Mouse (Mus musculus): ENCODE results near the gene Abl2. TPM values are rescaled to one million over a fixed set of nuclear protein-coding genes. Genes with fewer than 3 reads are reported as not detected.
A peak's percentile ranks its signal among the peaks of the same experiment; 100 is the strongest.

Gene Abl2
- total RNA-seq, 2 experiments from 2014 or later: 1.3 to 5.4 TPM

- ATAC-seq (replicated peaks; ENCODE audit: low FRiP score, poor library complexity, severe bottlenecking): no peak
Observed at GRCm38 (mm10) chr1:156572952-156573351, 14.4 kb downstream of the Abl2 start.

GRCm38 (mm10) chr1:156581149-156581548, 22.6 kb downstream of the Abl2 start:
- ATAC-seq (replicated peaks; ENCODE audit: low FRiP score, poor library complexity, severe bottlenecking): no peak

DNA sequence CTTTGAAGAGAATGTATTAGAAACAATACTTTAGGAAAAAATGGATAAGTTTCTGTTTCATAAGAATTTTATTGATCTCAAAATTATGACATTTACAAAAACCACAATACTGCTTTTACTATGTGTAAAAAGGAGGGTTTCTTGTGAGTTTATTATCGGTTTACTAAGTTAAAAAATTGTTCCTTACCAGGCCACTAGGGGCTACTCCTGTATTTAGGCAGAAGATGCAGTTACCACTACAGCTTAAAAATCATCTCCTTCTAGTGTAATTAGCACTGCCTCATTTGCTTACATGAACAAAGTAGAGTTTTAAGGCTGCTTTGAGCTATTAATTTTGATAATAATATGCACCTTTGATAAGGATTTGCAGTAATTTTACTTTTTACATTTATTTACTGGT, 25.6 kb downstream of the Abl2 start:
- ATAC-seq (replicated peaks; ENCODE audit: low FRiP score, poor library complexity, severe bottlenecking): no peak

GRCm38 (mm10) chr1:156585512-156585911, 26.9 kb downstream of the Abl2 start:
- ATAC-seq (replicated peaks; ENCODE audit: low FRiP score, poor library complexity, severe bottlenecking): no peak

GRCm38 (mm10) chr1:156589811-156590305, 31.3 kb downstream of the Abl2 start:
- ATAC-seq (replicated peaks; ENCODE audit: low FRiP score, poor library complexity, severe bottlenecking): no peak

DNA sequence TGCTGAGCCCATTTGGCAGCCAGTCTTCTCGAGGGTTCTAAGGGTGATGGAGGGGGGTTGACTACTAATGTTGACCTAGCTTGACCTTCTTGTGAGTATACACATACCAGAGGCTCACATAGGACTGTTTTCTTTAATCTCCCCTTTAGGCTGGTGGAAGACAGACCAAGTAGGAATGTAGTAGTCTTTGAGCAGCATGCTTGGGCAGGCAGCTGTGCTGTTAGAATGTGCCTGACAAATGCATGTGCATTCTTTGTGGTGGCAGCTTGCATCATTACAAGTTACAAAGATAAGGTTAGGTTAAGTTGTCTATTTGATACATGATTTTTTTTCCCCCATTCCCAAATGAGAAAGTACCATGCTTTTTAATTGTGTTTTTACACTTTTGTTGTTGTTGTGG, 31.8 kb downstream of the Abl2 start:
- ATAC-seq (replicated peaks; ENCODE audit: low FRiP score, poor library complexity, severe bottlenecking): no peak

- no peak for ATAC-seq (replicated peaks; ENCODE audit: low FRiP score, poor library complexity, severe bottlenecking)
Observed at GRCm38 (mm10) chr1:156593267-156593666, 34.7 kb downstream of the Abl2 start.

- no peak for ATAC-seq (replicated peaks; ENCODE audit: low FRiP score, poor library complexity, severe bottlenecking)
Observed at GRCm38 (mm10) chr1:156597089-156597488, 38.5 kb downstream of the Abl2 start.

- ATAC-seq (replicated peaks; ENCODE audit: low FRiP score, poor library complexity, severe bottlenecking): no peak
Observed at GRCm38 (mm10) chr1:156602545-156602944, 44.0 kb downstream of the Abl2 start.

DNA sequence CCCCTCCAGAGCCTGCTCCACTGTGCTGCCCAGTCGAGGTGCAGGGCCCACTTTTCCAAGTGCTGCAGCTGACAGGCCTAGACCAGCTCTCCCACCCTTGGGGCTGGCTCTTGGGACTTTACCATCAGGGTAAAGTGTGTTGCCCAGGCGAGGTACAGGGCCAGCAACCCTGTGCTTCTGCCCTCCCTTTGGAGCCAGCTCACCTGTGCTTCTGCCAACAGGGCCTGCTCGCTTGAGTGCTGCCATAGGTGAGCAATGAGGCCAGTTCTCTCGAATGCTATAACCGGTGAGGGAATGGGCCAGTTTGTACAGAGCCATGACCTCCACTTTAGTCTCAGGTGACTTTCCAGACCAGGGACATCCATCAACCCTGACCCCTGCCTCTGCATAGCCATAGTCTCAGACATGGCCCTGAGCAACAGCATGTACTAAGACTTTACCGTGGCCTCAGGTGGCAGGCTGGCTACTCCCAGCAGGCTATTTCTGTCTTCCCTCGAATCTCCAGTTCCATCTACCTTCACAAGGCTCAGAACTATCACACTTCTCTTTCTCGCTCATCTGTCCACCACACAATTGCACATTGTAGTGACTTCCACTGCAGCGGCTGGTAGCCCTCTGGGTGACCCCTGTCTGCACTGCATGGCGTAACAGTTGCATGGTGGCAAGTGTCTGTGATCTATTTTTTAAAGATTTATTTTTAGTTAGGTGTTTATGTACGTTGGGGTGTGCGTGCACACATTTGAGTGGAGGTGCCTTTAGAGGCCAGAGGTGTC, 46.7 kb downstream of the Abl2 start:
- no peak for ATAC-seq (replicated peaks; ENCODE audit: low FRiP score, poor library complexity, severe bottlenecking)

- no peak for ATAC-seq (replicated peaks; ENCODE audit: low FRiP score, poor library complexity, severe bottlenecking)
Observed at GRCm38 (mm10) chr1:156605940-156606339, 47.4 kb downstream of the Abl2 start.

GRCm38 (mm10) chr1:156608496-156608895, 49.9 kb downstream of the Abl2 start:
- no peak for ATAC-seq (replicated peaks; ENCODE audit: low FRiP score, poor library complexity, severe bottlenecking)

- no peak for ATAC-seq (replicated peaks; ENCODE audit: low FRiP score, poor library complexity, severe bottlenecking)
Observed at GRCm38 (mm10) chr1:156610257-156610656, 51.7 kb downstream of the Abl2 start.

- no peak for ATAC-seq (replicated peaks; ENCODE audit: low FRiP score, poor library complexity, severe bottlenecking)
Observed at GRCm38 (mm10) chr1:156613855-156614530, 55.4 kb downstream of the Abl2 start.

- ATAC-seq (replicated peaks; ENCODE audit: low FRiP score, poor library complexity, severe bottlenecking): no peak
Observed at GRCm38 (mm10) chr1:156614710-156615109, 56.1 kb downstream of the Abl2 start.

DNA sequence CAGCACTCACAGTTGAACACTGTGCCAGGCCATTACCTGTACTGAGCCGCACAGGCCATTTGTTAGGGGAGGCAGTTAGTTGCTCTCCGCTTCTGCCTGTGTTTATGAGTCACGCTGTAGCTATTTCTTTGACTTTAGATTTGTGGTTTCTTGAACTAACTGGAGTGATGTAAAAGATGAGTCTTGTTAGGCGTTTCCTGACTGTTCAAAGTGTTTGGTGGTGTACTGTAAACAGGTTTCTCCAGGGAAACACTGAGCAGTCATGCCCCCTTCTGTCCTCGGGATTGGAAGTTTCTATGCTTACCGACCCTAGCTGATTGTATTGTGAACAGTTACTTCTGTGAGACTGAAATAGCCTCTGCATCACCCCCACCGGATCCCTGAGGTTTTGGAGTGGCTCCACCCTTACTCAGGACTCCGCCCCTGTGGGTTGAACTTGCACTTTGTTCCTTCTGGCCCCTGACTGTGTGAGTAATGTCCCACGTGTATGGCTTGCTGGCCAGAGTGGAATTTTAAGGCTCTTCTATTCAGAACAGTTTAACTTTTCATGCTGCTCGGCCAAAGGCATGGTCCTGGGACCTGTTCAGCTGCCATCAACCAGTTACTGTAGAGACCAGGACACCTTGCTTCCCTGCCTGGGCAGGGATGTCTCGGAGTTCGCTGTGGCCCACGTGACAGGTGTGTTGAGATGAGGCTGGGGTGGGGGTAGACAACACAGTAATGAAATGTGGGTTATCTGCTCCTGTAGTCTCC, 57.0 kb downstream of the Abl2 start:
- peak; percentile 84 for ATAC-seq (replicated peaks; ENCODE audit: low FRiP score, poor library complexity, severe bottlenecking)

- ATAC-seq (replicated peaks; ENCODE audit: low FRiP score, poor library complexity, severe bottlenecking): 0 out of 2 replicates have a peak, but pooled peaks have one; percentile 45
Observed at GRCm38 (mm10) chr1:156616989-156617598, 58.5 kb downstream of the Abl2 start.

- ATAC-seq (replicated peaks; ENCODE audit: low FRiP score, poor library complexity, severe bottlenecking): no peak
Observed at GRCm38 (mm10) chr1:156617811-156618210, 59.2 kb downstream of the Abl2 start.

DNA sequence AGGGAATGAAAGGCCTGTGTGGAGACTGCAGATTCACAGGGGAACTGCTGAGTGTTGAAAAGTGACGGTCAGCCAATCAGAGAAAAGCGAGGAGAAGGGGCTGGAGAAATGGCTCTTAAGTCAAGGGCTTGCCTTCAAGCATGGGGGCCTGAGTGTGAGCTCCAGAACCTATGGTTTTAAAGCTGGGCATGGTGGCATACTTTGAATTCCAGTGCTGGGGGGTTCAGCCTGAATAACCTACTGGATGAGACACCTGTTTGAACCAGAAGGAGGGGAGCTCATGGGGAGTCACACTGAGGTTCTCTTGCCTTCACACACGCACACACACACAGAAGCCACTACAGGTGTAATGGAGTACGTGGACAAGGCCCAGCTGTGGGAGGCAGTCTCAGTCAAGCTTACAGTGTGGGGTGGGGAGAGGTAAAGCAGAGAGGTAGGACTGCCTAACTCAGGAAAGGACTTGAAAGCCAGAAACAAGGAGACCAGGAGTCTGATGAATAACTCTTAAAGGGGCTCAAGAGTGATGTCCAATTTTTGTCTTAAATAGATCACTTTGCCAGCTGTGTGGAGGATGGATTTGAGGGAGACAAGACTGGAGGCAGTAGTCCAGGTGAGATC, 61.8 kb downstream of the Abl2 start:
- ATAC-seq (replicated peaks; ENCODE audit: low FRiP score, poor library complexity, severe bottlenecking): no peak

GRCm38 (mm10) chr1:156620951-156621350, 62.4 kb downstream of the Abl2 start:
- no peak for ATAC-seq (replicated peaks; ENCODE audit: low FRiP score, poor library complexity, severe bottlenecking)
